Mouse (Mus musculus) lung, embryonic 15.5 days (tissue): ENCODE measurements around the gene Zfp809. TPM values are rescaled to one million over a fixed set of nuclear protein-coding genes. Genes with fewer than 3 reads are reported as not detected.
A peak's percentile ranks its signal among the peaks of the same experiment; 100 is the strongest.

Experiments
- ATAC-seq: fragments of 200-750 bp; cut with Nextera tagmentation; 2 replicates; pipeline ENCODE4 v1.8.0; 2017; ENCODE audit warnings: moderate number of reproducible peaks, borderline replicate concordance; ENCODE audit not compliant: low FRiP score, low TSS enrichment; ENCODE audit errors: extremely low read depth
- H3K27ac ChIP-seq: fragments of 300-500 bp; sonication (generic); 2 replicates; pipeline ENCODE4 v1.5.1; 2015; ENCODE audit warnings: moderate library complexity, mild to moderate bottlenecking, inconsistent platforms
- H3K27me3 ChIP-seq: fragments of 300-500 bp; sonication (generic); 2 replicates; pipeline ENCODE4 v1.6.1; 2015; ENCODE audit warnings: inconsistent platforms
- H3K36me3 ChIP-seq: fragments of 300-500 bp; sonication (generic); 2 replicates; pipeline ENCODE4 v1.6.1; 2015; ENCODE audit warnings: inconsistent platforms
- H3K4me1 ChIP-seq: fragments of 300-500 bp; sonication (generic); 2 replicates; pipeline ENCODE4 v1.6.1; 2015; ENCODE audit warnings: inconsistent platforms
- H3K4me2 ChIP-seq: fragments of 300-500 bp; sonication (generic); 2 replicates; pipeline ENCODE4 v1.6.1; 2015; ENCODE audit warnings: inconsistent platforms, mild to moderate bottlenecking, moderate library complexity
- H3K4me3 ChIP-seq: fragments of 300-500 bp; sonication (generic); 2 replicates; pipeline ENCODE4 v1.5.1; 2015; ENCODE audit warnings: mild to moderate bottlenecking, inconsistent platforms
- H3K9ac ChIP-seq: fragments of 300-500 bp; sonication (generic); 2 replicates; pipeline ENCODE4 v1.6.1; 2015; ENCODE audit warnings: inconsistent platforms
- H3K9me3 ChIP-seq: fragments of 300-500 bp; sonication (generic); 2 replicates; pipeline ENCODE4 v1.6.1; 2016; ENCODE audit warnings: inconsistent platforms
- WGBS: fragments of 180-500 bp; shearing (Covaris S2); methylation state at CpG from one replicate; pipeline ENCODE4 v1.1.7; 2015; 5-methylcytosine and 5-hydroxymethylcytosine counted together
- polyA plus RNA-seq: library from polyadenylated mRNA; unstranded; fragments of >200 nt; fragmentation: Nextera tagmentation; extraction: Ambion mirVana; gene quantifications from 2 replicates; pipeline ENCODE4 v1.2.1, GENCODE M21; 2015

The Zfp809 gene
- polyA plus RNA-seq, 1 experiment from 2014 or later = 24.7 TPM

DNA sequence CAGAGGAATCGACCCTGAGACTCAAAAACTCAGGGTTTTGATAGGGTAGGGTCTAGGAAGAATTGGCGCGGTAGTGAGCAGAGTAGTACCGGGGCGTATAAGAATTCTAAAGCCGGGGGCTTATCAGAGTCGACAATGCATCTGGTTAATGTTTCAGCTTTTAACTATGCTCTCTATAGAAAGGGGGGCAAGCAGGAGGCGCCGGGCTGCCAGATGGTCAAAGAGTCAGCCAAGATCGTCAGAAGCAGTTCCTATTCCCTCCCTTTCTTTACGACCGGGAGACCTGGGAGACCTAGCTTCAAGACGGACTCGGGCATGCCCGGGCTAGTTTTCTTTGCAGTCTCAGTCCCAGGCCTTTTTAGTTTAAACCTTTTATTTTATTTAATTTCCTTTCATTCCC, 1.3 kb downstream of the Zfp809 start:
- peak overlapping the region; percentile 67; the same call in 1 of the 2 replicates for H3K4me2 ChIP-seq
- no peaks in the 10 kb centered on the region for H3K27me3 ChIP-seq
- peaks cover 10% of the 10 kb centered on the region; the same call in 1 of the 2 replicates for H3K4me1 ChIP-seq
- H3K36me3 ChIP-seq = peaks cover 3% of the 10 kb centered on the region; the same call in 1 of the 2 replicates
- ATAC-seq = no peak
- WGBS = 73% methylated on average over 15 of the region's 15 CpGs
- no peaks in the 10 kb centered on the region for H3K9me3 ChIP-seq
- peak overlapping the region; percentile 50; the same call in 1 of the 2 replicates for H3K27ac ChIP-seq
- no peak overlapping the region for H3K9ac ChIP-seq
- peak overlapping the region; percentile 93 for H3K4me3 ChIP-seq

DNA sequence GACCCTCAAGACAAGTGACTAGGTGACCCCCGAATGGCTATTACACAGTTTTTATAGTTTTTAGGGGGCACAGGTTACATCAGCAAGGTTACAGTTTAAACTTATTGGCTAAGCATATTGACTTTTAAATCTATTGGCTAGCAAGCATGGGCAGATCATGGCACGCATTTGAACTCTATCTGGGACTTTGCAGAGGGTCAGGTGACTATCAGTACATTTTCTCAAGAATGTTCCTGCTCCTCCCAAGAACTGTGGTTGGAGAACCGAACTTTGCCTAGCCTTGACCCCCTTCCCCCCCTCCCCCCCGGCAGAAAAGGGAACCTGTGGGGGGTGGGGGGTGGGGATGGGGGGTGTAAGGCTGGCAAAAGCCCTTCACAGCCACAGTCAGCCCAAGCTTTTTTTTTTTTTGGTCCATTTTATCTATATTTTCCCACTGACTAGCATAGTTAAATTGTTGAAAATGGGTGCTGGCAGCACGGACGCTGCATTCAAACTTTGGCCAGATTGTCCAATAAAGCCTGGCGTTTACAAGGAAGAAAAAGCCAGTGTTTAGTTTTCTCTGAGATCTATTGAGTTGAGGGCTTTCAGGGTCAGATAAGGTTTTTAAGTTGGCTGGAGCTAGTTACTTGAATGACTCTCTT, 4.0 kb downstream of the Zfp809 start:
- no peak overlapping the region for H3K9ac ChIP-seq
- no peaks in the 10 kb centered on the region for H3K27me3 ChIP-seq
- peaks cover 3% of the 10 kb centered on the region; the same call in 1 of the 2 replicates for H3K36me3 ChIP-seq
- no peak for ATAC-seq
- 65% methylated on average over 7 of the region's 7 CpGs for WGBS
- H3K4me1 ChIP-seq = peaks cover 10% of the 10 kb centered on the region; the same call in 1 of the 2 replicates
- no peak overlapping the region for H3K4me2 ChIP-seq
- no peaks in the 10 kb centered on the region for H3K9me3 ChIP-seq
- peak overlapping the region; percentile 36; the same call in 1 of the 2 replicates for H3K27ac ChIP-seq
- H3K4me3 ChIP-seq = no peak overlapping the region

DNA sequence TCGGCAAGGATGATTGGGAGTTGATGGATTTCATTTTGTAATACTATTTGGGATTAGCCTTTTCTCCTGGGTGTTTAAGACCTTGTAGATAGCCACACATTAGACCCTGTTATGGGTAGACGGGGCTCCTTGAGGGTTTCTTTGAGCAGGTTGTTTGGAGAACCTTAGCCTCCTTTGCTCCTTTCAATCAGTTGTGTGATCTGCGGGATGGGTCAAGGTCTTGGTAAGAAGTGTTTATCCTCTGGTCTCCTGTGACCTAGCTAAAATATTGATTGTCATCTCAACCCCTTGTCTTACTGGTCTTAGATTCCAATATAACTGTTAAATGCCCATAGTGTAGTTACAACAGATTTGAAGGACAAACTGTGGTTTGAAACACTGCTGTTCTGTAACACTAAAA, 4.5 kb downstream of the Zfp809 start:
- Histone ChIP-seq H3K9ac (no peak overlapping the region), H3K27me3 (no peaks in the 10 kb centered on the region), H3K27ac (no peak overlapping the region), H3K9me3 (no peaks in the 10 kb centered on the region), H3K4me1 (peaks cover 10% of the 10 kb centered on the region; the same call in 1 of the 2 replicates), H3K4me3 (no peak overlapping the region), H3K36me3 (peaks cover 5% of the 10 kb centered on the region), H3K4me2 (no peak overlapping the region)
- ATAC-seq = no peak
- 63% methylated on average over 3 of the region's 3 CpGs for WGBS

DNA sequence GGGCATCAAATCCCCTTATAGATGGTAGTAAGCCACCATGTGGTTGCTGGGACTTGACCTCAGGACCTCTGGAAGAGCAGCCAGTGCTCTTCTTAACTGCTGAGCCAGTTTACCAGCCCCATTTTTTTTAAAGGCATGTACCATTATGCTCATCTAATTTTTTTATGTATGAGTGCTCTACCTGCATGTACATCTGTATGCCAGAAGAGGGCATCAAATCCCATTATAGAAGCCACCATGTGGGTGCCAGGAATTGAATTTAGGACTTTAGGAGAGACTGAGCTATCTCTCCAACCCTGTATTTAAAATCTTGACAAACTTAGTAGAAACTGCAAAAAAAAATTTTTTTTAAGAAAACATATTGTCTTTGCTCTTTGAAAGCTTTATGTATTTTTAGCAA, 5.0 kb downstream of the Zfp809 start:
- no peak overlapping the region for H3K27ac ChIP-seq
- no peak overlapping the region for H3K9ac ChIP-seq
- peaks cover 10% of the 10 kb centered on the region; the same call in 1 of the 2 replicates for H3K4me1 ChIP-seq
- H3K4me2 ChIP-seq = no peak overlapping the region
- no peak for ATAC-seq
- H3K27me3 ChIP-seq = no peaks in the 10 kb centered on the region
- no peaks in the 10 kb centered on the region for H3K9me3 ChIP-seq
- no peak overlapping the region for H3K4me3 ChIP-seq
- peaks cover 9% of the 10 kb centered on the region for H3K36me3 ChIP-seq

DNA sequence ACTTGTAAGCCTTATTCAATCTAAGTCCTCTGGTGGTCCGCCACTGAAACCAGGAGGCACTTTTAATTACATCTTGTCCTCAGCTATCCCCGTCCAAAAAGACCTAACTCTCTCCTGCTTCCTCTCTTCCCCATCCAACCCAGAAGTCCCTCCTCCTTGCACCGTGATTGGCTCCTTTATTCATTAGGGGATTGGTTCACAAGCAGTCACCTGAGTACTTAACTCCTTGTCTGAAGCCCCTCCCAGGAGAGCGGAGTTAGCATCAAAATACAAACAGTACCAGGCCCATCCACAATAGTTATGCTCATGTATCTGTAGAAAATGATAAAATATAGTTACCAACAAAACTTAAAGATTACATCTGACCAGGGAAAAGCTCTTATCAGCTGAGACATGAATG, 14.5 kb downstream of the Zfp809 start:
- Histone ChIP-seq H3K27ac (no peak overlapping the region), H3K4me3 (no peak overlapping the region)

DNA sequence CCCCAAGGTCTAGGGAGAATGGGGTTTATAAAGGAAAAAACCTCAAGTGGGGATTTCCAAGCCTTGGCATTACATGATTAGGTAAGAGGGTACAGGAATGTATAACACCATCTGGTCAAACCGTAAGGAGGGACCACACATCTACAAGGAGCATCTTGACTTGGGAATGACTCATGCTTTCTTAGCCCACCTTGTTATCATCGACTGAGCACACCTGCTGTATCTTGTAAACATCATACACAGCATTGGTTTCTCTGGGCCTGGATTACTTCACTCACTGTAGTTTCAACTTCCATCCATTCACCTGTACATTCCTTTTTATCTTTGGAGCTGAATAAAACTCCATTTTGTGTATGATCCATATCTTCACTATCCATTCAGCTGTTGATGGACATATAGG, 18.7 kb downstream of the Zfp809 start:
- no peak for ATAC-seq
- Histone ChIP-seq H3K9me3 (peaks cover 16% of the 10 kb centered on the region), H3K27ac (no peak overlapping the region), H3K4me1 (no peaks in the 10 kb centered on the region), H3K4me2 (no peak overlapping the region), H3K36me3 (peaks cover 82% of the 10 kb centered on the region), H3K27me3 (no peaks in the 10 kb centered on the region), H3K9ac (no peak overlapping the region), H3K4me3 (no peak overlapping the region)
- 80% methylated on average over 2 of the region's 2 CpGs for WGBS

More for the DNA sequence above, 14.5 kb downstream of the Zfp809 start:
- 91% methylated on average over 4 of the region's 4 CpGs for WGBS
- H3K4me1 ChIP-seq = no peaks in the 10 kb centered on the region
- H3K27me3 ChIP-seq = no peaks in the 10 kb centered on the region
- H3K9me3 ChIP-seq = peaks cover 4% of the 10 kb centered on the region; the same call in 1 of the 2 replicates
- no peak overlapping the region for H3K9ac ChIP-seq
- H3K4me2 ChIP-seq = no peak overlapping the region
- peaks cover 91% of the 10 kb centered on the region for H3K36me3 ChIP-seq
- no peak for ATAC-seq

DNA sequence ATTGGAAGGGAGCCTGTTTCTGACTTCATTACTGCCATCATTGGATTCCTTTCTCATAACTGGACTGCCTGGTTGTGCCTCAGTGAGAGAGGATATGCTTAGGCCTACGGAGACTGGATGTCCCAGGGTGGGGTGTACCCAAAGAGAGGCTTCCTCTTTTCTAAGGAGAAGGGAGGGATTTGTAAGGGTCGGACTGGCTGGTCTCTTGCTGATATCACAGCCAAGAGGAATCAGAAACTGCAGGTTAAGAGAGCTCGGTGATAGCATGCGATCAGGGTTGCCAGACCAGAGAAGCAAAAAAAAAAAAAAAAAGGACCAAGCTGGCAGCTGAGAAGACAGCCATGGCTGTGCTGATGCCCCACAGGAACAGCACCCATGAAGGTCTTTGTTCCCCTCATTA, 31.1 kb downstream of the Zfp809 start:
- no peak overlapping the region for H3K4me2 ChIP-seq
- no peak for ATAC-seq
- H3K9me3 ChIP-seq = 0 out of 2 replicates have a peak, but pooled peaks cover 2% of the 10 kb centered on the region
- H3K9ac ChIP-seq = no peak overlapping the region
- H3K4me3 ChIP-seq = no peak overlapping the region
- H3K27ac ChIP-seq = no peak overlapping the region
- no peaks in the 10 kb centered on the region for H3K27me3 ChIP-seq
- H3K4me1 ChIP-seq = no peaks in the 10 kb centered on the region
- H3K36me3 ChIP-seq = peaks cover 40% of the 10 kb centered on the region
- 93% methylated on average over 4 of the region's 4 CpGs for WGBS

- 80% methylated on average over 8 of the region's 8 CpGs for WGBS
- H3K9ac ChIP-seq = peak overlapping the region; percentile 78
Measured at GRCm38 (mm10) chr9:22258784-22259183, 33.3 kb downstream of the Zfp809 start.

GRCm38 (mm10) chr9:22259184-22260091, 33.9 kb downstream of the Zfp809 start, which contains the start of gene Zfp599:
TSS of gene Zfp599 (minus strand) at chr9:22259895.
- Histone ChIP-seq H3K9ac (peak within 1 kb of the TSS; percentile 78), H3K4me2 (peak within 1 kb of the TSS; percentile 83), H3K36me3 (peaks cover 17% of the 10 kb centered on the region; the same call in 1 of the 2 replicates), H3K27ac (peak within 1 kb of the TSS; percentile 63), H3K27me3 (no peaks in the 10 kb centered on the region), H3K4me1 (no peaks in the 10 kb centered on the region), H3K4me3 (peak within 1 kb of the TSS; percentile 77), H3K9me3 (0 out of 2 replicates have a peak, but pooled peaks cover 2% of the 10 kb centered on the region)
- ATAC-seq = peak; percentile 84
- 1% methylated on average over 35 of the region's 35 CpGs for WGBS

More at GRCm38 (mm10) chr9:22258784-22259183, 33.3 kb downstream of the Zfp809 start:
- H3K4me1 ChIP-seq = no peaks in the 10 kb centered on the region
- H3K27me3 ChIP-seq = no peaks in the 10 kb centered on the region
- 0 out of 2 replicates have a peak, but pooled peaks cover 2% of the 10 kb centered on the region for H3K9me3 ChIP-seq
- H3K27ac ChIP-seq = no peak overlapping the region
- peak overlapping the region; percentile 83 for H3K4me2 ChIP-seq
- H3K36me3 ChIP-seq = peaks cover 22% of the 10 kb centered on the region
- ATAC-seq = no peak
- peak overlapping the region; percentile 77 for H3K4me3 ChIP-seq

GRCm38 (mm10) chr9:22260092-22260422, 34.5 kb downstream of the Zfp809 start:
- Histone ChIP-seq H3K27me3 (no peaks in the 10 kb centered on the region), H3K4me2 (peak overlapping the region; percentile 83), H3K4me1 (no peaks in the 10 kb centered on the region), H3K4me3 (peak overlapping the region; percentile 77), H3K9ac (peak overlapping the region; percentile 78; the same call in 1 of the 2 replicates), H3K36me3 (peaks cover 14% of the 10 kb centered on the region; the same call in 1 of the 2 replicates), H3K27ac (no peak overlapping the region), H3K9me3 (0 out of 2 replicates have a peak, but pooled peaks cover 2% of the 10 kb centered on the region)
- WGBS = 29% methylated on average over 3 of the region's 3 CpGs
- 0 out of 2 replicates have a peak, but pooled peaks have one; percentile 6 for ATAC-seq

DNA sequence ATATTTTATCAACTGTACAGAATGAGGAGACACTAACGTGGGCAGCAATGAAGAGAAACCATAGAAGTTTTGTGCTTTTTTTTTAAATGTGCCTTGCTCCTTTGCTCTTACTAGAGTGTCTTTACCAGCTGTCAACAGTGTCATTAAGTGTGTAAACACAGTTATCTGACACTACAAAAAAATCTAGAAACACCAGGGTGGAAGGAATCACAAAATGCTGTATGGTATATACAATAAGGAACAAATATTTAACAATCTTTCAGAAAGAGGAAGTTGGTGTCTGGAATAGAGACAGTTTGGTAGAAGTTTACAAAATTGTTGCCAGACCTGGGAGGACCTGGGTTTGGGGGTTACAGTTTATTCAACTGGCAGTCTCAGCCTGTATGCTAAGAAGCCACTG, 36.1 kb downstream of the Zfp809 start:
- Histone ChIP-seq H3K4me3 (no peak overlapping the region), H3K4me2 (no peak overlapping the region), H3K36me3 (0 out of 2 replicates have a peak, but pooled peaks cover 6% of the 10 kb centered on the region), H3K4me1 (no peaks in the 10 kb centered on the region), H3K9ac (no peak overlapping the region), H3K9me3 (no peaks in the 10 kb centered on the region), H3K27ac (no peak overlapping the region), H3K27me3 (no peaks in the 10 kb centered on the region)
- 38% methylated on average over 1 of the region's 1 CpGs for WGBS
- no peak for ATAC-seq
